ENCODE assay signal across 9 mouse cellular contexts in the genomic region with DNA sequence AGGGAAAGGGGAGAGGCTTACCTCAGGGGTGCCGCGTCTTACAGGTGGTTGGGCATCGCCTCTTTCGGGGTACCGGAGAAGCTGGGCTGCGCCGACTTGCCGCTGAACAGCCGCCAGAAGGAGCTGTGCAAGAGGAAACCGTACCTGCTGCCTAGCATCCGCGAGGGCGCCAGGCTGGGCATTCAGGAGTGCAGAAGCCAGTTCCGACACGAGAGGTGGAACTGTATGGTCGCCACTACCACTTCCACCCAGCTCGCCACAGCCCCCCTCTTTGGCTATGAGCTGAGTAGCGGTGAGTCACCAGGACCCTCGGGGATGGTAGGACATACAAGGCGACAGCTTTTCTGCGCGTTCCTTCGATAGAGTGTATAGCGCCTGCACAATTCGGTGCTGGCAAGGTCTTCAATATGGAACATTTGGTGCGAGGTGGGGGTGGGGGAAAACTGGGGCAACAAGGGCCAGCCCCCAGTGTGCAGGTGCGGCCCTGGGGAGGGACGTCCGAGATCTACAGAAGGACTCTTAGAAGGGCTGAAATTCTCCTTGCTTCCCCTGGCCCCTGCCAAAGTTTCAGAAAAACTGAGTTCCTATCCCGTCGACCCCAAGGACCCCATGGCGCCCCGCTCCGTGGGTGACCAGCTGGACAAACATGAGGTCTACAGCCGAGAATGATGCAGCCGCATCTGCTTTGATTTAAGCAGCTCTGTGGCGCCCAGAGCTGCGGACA. TPM values are rescaled to one million over a fixed set of nuclear protein-coding genes. Genes with fewer than 3 reads are reported as not detected.
DNase-seq lines count a peak whose midpoint lies in the region; ATAC-seq and TF ChIP-seq lines count a peak whose summit lies in the region.
"Had no signal": no experiment of that assay in that cellular context is flagged by ENCODE, and none has a peak within 500 bp of the region (broad histone marks: within the 10 kb centered on the region; RNA-seq: fewer than 3 reads in every experiment).

No protein-coding gene starts in this region.

- peak; percentile 1 for DNase-seq in gastrocnemius, adult 18-20 months (ENCODE audit: low spot score)
- DNase-seq in gastrocnemius, adult 8-10 months (ENCODE audit: low spot score in 2 of 2) = no peak
- DNase-seq in CD4-positive, CD25-positive, alpha-beta regulatory T cell, adult 2 months (ENCODE audit: low read depth, low spot score) = peak; percentile 57
- DNase-seq in embryo, embryonic 10 days (ENCODE audit: low spot score) = peak; percentile 74
- DNase-seq in heart, postnatal 10 days = peak; percentile 14 to 19
- peak; percentile 48 for DNase-seq in midbrain, postnatal 0 days (ENCODE audit: low spot score)
- peak; percentile 19 to 26 for DNase-seq in urinary bladder, postnatal 36 days (ENCODE audit: low spot score in 2 of 2)

- H3K27ac ChIP-seq in limb, embryonic 15.5 days = no peak overlapping the region
- H3K27ac ChIP-seq in midbrain, postnatal 0 days (ENCODE audit: low read depth, low read length) = no peak overlapping the region

- H3K9me3 ChIP-seq in limb, embryonic 15.5 days = no peaks in the 10 kb centered on the region
- H3K9me3 ChIP-seq in midbrain, postnatal 0 days (ENCODE audit: low read length) = no peaks in the 10 kb centered on the region

- under 1% methylated on average over 38 of the region's 38 CpGs for WGBS in limb, embryonic 15.5 days
- WGBS in midbrain, postnatal 0 days = 1% methylated on average over 38 of the region's 38 CpGs

- H3K9ac ChIP-seq in limb, embryonic 15.5 days = 0 out of 2 replicates have a peak overlapping the region, but pooled peaks have one; percentile 10
- 0 out of 2 replicates have a peak overlapping the region, but pooled peaks have one; percentile 24 for H3K9ac ChIP-seq in midbrain, postnatal 0 days (replicated peaks; ENCODE audit: low read length, poor library complexity, severe bottlenecking)

- peak overlapping the region; percentile 81 for H3K4me2 ChIP-seq in limb, embryonic 15.5 days
- H3K4me2 ChIP-seq in midbrain, postnatal 0 days (ENCODE audit: low read depth, low read length, poor library complexity, severe bottlenecking) = peak overlapping the region; percentile 88

- H3K36me3 ChIP-seq in limb, embryonic 15.5 days = no peaks in the 10 kb centered on the region
- H3K36me3 ChIP-seq in midbrain, postnatal 0 days (ENCODE audit: insufficient read depth, low read length) = no peaks in the 10 kb centered on the region

- peaks cover 46% of the 10 kb centered on the region for H3K27me3 ChIP-seq in limb, embryonic 15.5 days
- H3K27me3 ChIP-seq in midbrain, postnatal 0 days (ENCODE audit: insufficient read depth, low read length) = peaks cover 37% of the 10 kb centered on the region

- peak; percentile 67 for TF ChIP-seq CTCF in midbrain, postnatal 0 days (IDR thresholded peaks at IDR 0.05)

- intact Hi-C loops in heart, postnatal 10 days (cut with DNase I) = no loop called here

- H3K4me1 ChIP-seq in limb, embryonic 15.5 days = peaks cover 22% of the 10 kb centered on the region
- H3K4me1 ChIP-seq in midbrain, postnatal 0 days (ENCODE audit: insufficient read depth, low read length) = peaks cover 6% of the 10 kb centered on the region; the same call in 1 of the 2 replicates

- peak; percentile 44 for ATAC-seq in limb, embryonic 15.5 days (ENCODE audit: insufficient number of reproducible peaks, low FRiP score, low TSS enrichment, low read depth)
- peak; percentile 77 for ATAC-seq in midbrain, postnatal 0 days (ENCODE audit: low FRiP score)

- peak overlapping the region; percentile 46 for H3K4me3 ChIP-seq in limb, embryonic 15.5 days
- H3K4me3 ChIP-seq in midbrain, postnatal 0 days (ENCODE audit: low read depth, low read length) = peak overlapping the region; percentile 41

RNA-seq across cellular contexts. Expression of gene Wnt16, which starts 0.9 kb away (rescaled TPM):
- total RNA-seq in gastrocnemius, adult 18-20 months (2021) = 1 to 10 TPM in 1 of 2 experiments, under 1 TPM in 1; 0.64 to 4.7 TPM
- 1 to 10 TPM; 2.2 to 3.8 (median 3.2) TPM for total RNA-seq in gastrocnemius, adult 8-10 months (2022)
- total RNA-seq in heart, postnatal 10 days (2021) = under 1 TPM; 0.38 to 0.64 TPM
- 6.9 and 7.7 TPM in 2 replicates for polyA plus RNA-seq in limb, embryonic 15.5 days (2015; fragmentation: Nextera tagmentation; extraction: Ambion mirVana)
- total RNA-seq in midbrain, postnatal 0 days (2014; rRNA removed) = 1.9 and 2.0 TPM in 2 replicates
- 0.27 and 0.75 TPM in 2 replicates for polyA plus RNA-seq in midbrain, postnatal 0 days (2015; fragmentation: Nextera tagmentation; extraction: Ambion mirVana)
- total RNA-seq: MEL had no signal

Comparison
In these comparisons a context has a peak if more than half of its experiments do, and no peak if none do; other contexts are left out.
1. DNase-seq: peak in gastrocnemius, adult 18-20 months (single experiment), CD4-positive, CD25-positive, alpha-beta regulatory T cell, adult 2 months (single experiment), embryo, embryonic 10 days (single experiment), heart, postnatal 10 days (2 of 2), midbrain, postnatal 0 days (single experiment) and urinary bladder, postnatal 36 days (2 of 2); none in gastrocnemius, adult 8-10 months (0 of 2).